Mouse (Mus musculus): ENCODE measurements around the gene Vkorc1.
A peak's percentile ranks its signal among the peaks of the same experiment; 100 is the strongest.

The Vkorc1 gene

GRCm38 (mm10) chr7:127875627-127876001 lies 19.8 kb downstream of the Vkorc1 start:
- DNase-seq, result peak; percentile 92

- no peak for DNase-seq
These were observed 20.4 kb downstream of the Vkorc1 start for GRCm38 (mm10) chr7:127874812-127875626.

- DNase-seq, result peak; percentile 34
These were observed 25.1 kb downstream of the Vkorc1 start for GRCm38 (mm10) chr7:127870136-127870821.

- DNase-seq, result no peak
These were observed 26.1 kb downstream of the Vkorc1 start for GRCm38 (mm10) chr7:127869149-127869810.

- DNase-seq, result no peak
These were observed 27.8 kb downstream of the Vkorc1 start for GRCm38 (mm10) chr7:127867641-127868040.

- DNase-seq, result no peak
These were observed 29.0 kb downstream of the Vkorc1 start for GRCm38 (mm10) chr7:127866434-127866833.

GRCm38 (mm10) chr7:127858258-127858657 lies 37.2 kb downstream of the Vkorc1 start:
- DNase-seq, result no peak

GRCm38 (mm10) chr7:127850906-127851305 lies 44.5 kb downstream of the Vkorc1 start:
- DNase-seq, result no peak

GRCm38 (mm10) chr7:127849973-127850875 lies 45.2 kb downstream of the Vkorc1 start:
- no peak for DNase-seq

Data from thymus, postnatal 14 days (tissue).